Mouse (Mus musculus) testis, postnatal 10 days (tissue): ENCODE measurements around the gene Trim62.
A peak's percentile ranks its signal among the peaks of the same experiment; 100 is the strongest.

Source experiments
- DNase-seq: peaks from one replicate; pipeline ENCODE4 v3.0.0; 2021; ENCODE audit warnings: low spot score

The Trim62 gene

DNA sequence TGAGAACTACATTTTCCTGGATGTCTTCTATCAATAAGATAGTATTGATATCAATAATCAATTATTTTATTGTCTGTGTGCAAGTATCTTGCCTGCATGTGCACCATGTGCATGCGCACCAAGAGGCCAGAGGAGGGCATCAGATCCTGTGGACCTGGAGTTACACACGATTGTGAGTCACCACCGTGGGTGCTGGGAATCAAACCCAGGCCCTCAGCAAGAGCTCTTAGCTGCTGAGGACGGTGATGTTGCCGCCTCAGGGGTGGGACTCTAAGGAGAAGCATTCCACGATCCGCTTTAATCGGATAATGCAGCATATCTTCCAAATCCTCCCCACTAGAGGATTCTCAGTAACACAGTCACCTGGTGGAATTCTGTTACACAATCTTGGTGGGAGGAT is 2.2 kb downstream of the Trim62 start:
- DNase-seq, result no peak

DNA sequence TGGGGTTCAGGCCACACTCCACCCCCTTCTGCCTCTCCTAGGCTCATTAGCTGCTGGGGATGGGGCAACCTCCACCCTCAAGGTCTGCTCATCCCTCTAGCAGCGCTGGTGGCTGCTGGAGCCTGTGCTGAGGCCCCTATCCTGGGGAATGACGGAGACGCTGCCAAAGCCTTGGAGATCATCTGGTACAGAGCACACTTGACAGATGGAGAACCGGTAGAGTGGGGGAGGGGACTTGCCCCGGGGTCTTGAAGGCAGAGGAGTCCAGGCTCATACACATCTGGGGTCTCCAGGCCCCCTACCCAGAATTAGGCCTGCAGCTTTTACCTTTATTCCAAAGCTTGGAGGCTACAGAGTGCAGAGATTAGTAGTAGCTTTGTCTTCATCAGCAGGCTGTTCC is 3.2 kb downstream of the Trim62 start:
- DNase-seq, result no peak

DNA sequence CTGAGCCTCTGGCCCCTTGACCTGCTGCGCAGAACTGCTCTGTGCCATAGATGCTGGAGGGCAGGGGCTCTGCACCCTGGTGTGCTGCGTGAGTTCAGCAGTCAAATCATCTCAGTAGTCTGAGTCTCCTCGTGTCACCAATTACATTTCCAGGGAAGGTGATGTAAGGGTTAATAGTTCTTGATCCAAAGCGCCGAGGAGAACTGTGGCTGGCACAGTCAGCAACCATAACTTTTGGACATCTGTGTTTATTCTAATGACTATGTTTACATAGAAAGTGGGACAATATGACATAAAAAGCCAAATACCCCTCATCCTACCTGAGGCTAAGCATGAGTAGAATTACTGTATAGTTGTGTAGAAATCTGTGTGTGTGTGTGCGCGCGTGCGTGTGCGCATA is 3.6 kb downstream of the Trim62 start:
- no peak for DNase-seq

DNA sequence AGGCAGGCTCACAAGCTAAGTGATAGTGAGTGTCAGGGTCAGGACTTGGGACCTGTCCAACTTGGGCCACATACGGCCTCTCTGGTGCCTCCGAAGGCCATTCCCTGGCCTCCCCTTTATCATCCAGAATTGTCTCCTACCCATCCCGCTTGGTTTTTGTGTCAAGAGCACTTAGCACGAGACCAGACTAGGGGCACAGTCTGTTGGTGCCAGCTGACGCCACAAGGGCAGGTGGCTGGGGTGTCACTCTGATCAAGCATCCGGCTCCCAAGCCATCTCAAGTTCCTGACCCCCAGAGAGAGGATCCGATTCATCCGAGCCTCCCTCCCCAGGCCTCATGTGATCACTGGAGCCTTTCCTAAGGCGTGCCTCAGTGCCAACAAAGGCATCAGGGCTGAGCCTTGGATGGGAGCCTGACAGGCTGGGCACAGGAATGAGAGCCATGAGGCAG is 4.3 kb downstream of the Trim62 start:
- DNase-seq, result no peak

DNA sequence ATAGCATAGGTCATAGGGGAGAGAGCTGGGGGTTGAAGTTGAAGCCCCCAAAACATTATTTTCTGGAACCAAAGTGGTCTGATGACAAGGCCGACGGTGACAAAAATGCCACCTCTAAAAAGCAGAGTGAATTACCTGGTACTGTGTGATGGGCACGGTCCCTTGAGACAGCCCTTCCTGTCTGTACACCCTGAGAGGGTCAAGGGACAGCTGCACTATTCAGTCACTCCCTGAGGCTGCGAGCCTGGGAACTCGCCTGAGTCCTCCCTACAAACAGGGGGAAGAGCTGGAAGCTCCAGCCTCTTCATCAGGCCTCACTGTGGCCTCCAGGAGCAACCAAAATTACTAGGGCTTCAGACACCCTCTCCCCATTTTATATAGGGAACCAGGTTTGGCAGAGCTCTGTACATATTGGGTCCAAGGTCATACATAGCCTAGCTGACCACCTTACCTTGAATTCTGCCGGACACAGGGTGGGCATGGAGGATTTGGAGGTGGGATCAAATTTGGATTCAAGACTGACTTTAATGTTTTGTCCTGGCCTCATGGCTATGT is 5.1 kb downstream of the Trim62 start:
- DNase-seq, result no peak

DNA sequence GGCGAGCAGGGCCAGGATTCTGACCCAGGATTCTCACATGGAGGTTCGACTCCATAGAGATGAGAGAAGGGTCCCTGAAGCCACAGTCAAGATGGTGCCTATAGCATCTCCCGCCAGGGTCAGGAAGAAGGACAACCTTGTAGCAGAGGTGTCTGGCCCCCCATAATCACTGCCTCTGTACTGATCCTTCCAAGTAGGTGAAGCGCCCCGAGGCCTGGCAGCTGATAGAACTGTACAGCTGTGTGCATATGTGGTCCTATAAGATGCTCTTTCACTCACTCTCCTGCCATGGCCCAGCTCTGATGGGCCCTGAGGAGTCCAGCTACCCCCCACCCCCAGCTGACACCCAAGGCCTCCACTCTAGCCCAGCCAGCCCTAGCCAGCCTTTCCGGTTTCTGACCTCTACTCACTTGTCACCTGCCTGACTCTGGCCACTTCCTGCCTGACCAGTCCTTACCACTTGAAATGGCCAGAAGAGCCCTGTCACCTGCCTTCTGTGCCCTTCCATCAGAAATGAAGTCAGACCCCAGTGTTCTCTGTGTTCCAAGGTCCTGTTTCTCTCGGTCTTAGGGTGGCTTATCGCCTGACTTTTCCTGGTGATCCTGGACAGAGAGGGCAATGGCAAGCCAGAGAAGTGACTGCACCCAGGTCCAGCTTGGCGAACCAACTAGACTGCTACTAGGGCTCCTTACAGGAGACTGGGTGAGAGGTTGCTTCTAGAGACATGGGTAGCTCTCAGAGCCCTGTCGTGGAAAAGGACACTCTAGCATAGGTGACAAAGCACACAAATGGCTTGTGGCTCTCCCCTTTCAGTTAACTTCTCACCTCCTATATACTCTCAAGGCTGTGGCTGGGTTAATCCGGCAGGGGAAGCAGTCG is 6.6 kb downstream of the Trim62 start:
- no peak for DNase-seq

DNA sequence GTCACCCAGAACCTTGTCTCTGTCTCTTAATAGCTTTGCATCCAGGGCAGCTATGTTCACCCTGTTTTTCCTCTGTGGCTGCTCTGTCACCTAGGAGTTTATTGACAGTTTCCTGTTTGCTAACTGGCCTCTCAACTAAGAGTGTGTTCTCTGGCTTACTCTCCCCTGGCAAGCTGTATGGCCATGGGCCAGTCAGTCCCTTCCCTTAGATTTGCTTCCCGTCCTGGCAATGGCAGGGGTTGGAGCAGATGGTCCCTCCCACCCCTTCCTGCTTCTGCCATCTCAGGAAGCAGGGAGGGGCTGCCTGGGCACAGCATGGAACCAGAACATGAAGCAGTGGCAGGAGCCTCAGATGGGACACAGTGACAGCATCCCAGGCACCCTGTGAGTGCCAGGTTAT is 7.8 kb downstream of the Trim62 start:
- no peak for DNase-seq

DNA sequence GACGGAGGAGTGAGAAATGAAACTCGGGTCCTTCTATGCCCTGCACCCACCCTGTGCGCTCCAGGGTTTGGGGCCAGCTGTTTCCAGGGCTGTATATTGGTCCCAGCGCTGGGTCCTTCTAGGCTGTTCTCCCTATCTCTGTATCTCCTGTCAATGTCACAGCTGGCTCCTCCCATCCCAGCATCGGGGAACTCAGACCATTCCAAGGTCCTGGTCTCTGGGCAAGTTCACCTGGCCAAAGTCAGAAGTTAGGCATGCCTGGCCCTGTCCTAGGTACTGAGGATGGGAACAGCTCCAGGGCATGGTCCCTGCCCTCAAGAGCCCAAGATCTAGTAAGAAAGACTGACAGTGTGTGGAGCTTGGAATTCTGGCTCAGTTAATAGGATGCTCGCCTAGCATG is 8.4 kb downstream of the Trim62 start:
- no peak for DNase-seq

DNA sequence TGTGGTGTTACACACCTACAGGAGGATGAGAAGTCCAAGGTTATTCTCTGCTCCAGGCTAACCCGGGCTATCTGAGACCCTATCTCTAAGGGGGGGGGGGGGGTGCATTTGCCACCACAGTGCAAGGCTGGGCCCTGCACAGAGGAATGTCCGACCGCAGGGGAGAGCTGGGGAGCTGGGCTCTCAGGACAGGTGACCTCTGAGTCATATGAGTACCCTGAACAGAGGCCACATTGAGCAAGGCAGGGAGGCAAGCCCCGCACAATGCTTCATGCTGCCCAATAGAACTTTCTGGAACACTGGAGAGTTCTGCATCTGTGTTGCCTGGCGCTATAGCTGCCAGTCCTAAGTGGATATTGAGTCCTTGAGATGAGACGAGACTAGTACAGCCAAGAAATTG is 8.8 kb downstream of the Trim62 start:
- no peak for DNase-seq

DNA sequence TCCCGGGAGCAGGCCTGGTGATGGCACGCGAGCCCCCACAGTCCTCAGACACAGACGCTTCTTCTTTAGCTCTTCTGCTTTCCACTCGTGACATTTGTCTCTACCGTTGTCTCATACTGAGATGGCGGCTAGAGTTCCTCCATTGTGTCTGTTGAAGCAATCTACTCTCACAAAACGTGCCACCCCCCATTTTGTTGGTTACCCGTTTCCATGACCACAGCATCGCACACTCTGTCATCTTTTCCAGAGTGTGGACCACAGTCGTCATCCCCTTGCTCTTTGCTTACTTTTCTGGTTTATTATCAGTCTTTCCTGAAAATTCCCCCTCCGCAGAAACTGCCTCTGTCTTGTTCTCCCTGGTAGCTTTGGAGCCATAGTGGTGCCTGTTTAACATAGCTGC is 10.7 kb downstream of the Trim62 start:
- DNase-seq, result no peak

DNA sequence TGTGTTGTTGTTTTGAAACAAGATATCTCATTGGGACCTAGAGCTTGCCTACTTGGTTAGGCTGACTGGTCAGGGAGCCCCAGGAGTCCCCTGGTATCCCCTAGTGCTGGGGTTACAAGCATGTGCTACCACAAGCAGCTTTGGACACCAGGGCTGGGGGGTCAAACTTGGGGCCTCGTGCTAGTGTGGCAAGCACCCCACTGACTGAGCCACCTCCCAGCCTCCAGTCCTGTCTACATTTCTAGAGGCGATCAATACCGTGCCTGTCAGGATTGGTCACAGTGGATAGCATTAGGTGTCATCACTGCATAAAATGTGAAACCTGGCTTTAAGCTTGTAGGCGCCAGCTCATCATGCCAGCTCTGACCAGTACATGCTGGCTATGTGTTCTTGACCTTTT is 12.5 kb downstream of the Trim62 start:
- no peak for DNase-seq

DNA sequence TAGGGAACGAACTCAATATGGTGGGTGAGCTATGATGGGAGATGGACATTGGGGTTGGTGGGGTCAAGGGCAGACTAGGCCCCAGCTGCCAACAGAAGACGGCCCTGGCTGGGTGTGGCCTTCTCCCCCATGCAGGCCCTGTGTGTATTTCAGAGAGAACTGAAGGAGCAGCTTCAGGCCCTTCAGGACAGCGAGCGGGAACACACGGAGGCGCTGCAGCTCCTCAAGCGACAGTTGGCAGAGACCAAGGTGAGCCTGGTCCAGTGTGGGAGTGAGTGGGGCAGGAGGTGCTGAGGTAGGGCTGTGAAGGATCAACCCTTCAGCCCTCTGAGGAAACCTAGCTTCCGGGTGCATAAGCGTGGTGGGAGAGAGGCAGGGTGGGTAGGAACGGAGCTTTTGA is 13.3 kb downstream of the Trim62 start:
- DNase-seq, result no peak

DNA sequence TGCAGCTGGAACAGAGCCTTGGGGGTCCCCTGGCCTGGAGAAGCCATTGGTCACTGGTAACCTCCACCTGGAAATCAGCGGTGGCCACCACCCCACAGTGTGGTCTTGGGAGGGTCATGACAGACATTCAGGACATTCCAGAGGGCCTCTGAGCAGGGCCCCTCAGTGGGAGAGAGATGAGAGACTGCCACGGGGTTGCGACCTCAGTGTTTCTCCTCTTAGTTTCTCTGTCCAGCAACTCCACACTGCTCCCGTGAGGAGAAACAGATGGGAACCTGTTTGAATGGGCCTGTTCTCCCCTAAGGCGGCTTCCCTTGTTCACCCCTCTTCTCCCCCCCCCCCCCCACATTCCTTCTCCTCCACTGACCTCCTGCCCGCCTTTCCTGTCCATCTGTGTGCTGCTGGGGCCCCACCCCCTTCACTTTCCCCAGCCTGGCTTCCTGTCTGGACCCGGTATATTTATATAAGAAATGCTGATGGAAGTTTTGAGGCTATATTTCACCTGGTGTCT is 14.6 kb downstream of the Trim62 start:
- DNase-seq, result no peak

DNA sequence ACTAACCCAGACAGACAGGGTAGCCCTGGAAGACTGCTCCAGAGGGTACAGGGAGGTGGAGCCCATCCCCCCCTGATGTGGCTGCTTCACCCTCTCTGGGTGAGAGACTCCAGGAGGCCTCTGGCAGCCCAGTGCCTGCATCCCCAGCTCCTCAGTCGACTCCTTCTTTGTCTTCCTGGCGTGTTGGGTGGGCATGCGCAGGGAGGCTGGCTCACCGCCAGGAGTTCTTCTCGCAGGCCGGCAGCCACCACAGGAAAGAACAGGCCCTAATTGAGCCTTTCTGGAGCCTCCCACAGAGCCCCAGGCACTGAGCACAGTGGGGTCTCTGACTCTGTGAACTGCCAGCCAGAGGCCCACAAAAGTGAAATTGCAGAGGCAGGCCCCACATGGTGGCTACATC is 16.0 kb downstream of the Trim62 start:
- DNase-seq, result peak; percentile 94

DNA sequence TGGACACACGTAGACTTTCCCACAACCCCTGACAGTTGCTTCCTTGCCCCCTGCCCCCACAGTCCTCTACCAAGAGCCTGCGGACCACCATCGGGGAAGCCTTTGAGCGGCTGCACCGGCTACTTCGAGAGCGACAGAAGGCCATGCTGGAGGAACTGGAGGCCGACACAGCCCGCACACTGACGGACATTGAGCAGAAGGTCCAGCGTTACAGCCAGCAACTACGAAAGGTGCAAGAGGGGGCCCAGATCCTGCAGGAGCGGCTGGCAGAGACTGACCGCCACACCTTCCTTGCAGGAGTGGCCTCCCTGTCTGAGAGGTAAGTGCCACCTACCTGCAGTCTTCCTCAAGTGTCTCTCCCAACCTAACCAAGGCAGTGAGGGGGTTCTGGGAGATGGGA is 17.1 kb downstream of the Trim62 start:
- no peak for DNase-seq

DNA sequence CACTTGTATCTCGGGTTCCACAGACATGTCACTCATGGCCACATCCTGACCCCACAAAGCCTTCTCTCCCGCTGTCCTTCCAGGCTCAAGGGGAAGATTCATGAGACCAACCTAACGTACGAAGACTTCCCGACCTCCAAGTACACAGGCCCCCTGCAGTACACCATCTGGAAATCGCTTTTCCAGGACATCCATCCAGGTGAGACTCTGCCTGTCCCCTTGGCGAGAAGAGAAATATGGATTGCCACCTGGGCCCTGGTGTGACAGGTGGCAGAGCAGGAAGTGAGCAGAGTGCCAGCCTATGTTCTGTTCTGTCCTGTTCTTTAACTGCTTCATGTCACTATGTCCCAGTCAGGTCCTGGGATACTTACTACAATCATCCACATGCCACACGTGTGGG is 19.0 kb downstream of the Trim62 start:
- no peak for DNase-seq

DNA sequence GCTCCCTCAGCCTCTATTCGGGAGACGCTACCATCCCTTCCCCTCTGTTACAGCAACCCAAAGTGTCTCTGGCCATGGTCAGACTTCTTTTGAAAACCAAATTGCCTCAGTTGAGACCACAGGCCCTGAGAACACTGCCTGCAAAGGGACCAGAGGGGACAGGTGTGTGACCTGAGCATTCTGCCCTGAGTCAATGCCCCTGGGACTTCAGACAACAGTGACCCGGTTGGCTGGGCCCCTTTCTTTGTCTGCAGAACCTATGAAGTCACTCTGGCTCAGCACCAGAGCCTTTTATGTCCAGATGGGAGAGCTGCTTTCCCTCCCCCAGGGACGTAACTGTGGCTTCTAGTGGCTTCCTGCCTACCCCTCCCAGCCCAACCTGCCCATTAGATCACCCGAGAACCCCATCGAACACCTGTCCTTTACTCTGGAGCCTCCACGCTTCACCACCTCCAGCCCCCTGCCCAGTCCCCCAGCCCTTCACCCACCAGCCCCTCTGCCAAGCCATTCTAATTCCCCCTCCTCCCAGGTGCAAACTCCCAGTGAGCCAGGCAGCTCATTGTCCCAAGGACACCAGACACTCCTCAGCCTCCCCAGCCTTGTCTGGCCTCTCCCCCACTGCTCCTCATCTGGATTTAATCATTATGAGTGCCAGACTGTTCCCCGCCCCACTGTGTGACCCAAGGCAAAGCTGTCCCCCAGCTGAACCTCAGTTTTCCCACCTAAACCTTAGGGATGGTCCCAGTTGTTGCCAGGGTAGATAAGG is 20.8 kb downstream of the Trim62 start:
- DNase-seq, result peak; percentile 62

DNA sequence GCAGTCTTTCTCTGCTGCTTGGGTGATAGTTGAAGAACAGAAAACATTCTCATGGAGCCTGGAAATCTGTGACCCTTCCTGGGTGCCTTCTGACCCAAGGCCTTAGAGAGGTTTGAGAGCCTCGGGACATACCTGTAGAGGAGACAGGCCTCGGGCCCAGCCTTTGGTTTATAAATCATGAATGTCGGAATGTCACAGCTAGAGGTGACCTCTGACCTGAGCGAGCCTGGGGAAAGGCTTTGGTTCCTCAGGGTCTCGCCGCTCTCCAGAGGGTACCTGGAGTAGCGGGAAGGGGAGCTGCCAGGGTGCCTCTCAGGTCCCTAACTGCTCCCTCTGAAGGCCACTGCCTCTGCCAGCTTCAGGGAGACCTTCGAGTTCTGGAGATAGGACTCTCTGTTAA is 21.9 kb downstream of the Trim62 start:
- no peak for DNase-seq

DNA sequence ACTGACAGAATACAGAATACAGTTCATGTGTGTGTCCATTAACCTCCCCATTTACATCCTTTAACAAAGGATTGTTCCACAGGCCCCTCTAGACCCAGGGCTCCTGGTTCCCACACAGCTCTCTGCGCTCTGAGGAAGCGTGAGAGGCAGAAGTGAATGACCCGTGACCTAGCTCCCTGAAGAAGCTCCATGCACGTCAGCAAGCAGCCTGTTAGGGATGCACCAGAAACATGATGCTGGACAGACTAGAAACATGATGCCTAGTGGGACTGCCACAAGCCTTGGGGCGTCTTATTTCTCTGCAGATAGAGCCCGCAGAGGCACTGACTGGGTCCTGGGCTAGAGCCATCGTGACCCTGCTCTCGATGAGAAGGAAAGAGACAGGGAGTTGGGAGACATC is 23.4 kb downstream of the Trim62 start:
- DNase-seq, result no peak

DNA sequence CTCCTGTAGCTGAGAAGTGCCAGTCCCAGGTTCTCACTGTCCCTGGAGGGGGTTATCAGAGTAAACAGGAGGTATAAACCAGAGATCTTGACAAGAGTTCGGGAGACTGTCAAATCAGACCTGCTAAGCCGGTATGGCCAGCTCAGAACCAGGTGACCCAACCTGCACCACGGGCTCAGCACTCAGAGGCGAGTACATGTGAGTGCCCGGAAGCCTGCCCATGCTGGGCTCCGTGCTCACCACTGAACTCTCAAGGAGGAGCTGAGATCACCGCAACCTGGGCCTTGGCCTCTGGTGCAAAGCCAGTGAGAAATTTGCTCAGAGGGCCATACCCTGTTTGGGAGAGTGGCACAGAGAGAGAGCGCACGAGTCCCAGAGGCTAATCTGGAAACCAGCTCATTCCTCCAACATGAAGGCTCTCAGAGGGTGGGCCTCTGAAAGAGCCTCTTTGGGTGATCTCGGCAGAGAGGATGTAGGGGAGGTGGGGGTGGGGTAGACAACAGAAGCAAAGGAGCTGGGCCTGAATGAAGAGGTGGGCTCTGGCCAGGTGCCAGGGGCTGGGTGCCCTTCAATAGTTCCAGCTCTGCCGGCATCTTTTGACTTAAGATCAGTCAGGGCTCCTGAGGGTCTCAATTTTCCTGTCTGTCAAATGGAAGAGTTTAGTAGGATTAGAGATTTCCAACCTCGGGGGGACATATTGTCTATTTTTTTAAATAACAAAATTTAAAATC is 24.0 kb downstream of the Trim62 start:
- DNase-seq, result no peak

DNA sequence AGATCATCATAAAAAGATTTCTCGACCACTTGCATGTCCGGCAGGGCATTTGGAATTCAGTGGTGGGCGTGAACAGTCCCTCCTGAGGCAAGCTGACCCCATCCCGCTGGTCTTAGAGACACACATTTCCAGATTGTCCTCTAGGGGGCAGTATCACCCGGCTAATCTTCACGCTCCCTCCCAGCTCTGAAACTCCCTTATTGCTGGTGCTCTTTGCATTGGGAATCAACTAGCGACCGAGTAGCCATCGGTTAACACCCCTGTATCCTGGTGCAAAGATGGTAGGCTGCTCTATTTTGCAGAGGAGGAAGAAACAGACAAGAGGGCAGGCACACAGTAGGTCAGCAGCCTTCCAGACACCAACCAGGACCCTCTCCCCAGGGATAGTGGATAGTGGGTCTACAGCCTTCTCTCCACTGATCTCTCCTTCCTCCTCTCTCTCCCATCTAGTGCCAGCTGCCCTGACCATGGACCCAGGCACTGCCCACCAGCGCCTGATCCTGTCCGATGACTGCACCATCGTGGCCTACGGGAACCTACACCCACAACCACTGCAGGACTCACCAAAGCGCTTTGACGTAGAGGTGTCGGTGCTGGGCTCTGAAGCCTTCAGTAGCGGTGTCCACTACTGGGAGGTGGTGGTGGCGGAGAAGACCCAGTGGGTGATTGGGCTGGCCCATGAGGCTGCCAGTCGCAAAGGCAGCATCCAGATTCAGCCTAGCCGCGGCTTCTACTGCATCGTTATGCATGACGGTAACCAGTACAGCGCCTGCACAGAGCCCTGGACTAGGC is 25.4 kb downstream of the Trim62 start:
- peak; percentile 60 for DNase-seq
